Mouse (Mus musculus) hindbrain, embryonic 10.5 days (tissue): ENCODE results near the gene Lmna. TPM values are rescaled to one million over a fixed set of nuclear protein-coding genes. Genes with fewer than 3 reads are reported as not detected.

Source experiments
- DNase-seq: peaks from one replicate; pipeline ENCODE4 v3.0.0-alpha.2; 2017; ENCODE audit warnings: low spot score
- H3K27ac ChIP-seq: fragments of 300-500 bp; sonication (generic); 2 replicates; pipeline ENCODE4 v1.5.1; 2016; ENCODE audit warnings: mild to moderate bottlenecking, moderate library complexity
- H3K27me3 ChIP-seq: fragments of 300-500 bp; sonication (generic); 2 replicates; pipeline ENCODE4 v1.6.1; 2016; ENCODE audit warnings: mild to moderate bottlenecking; ENCODE audit not compliant: poor library complexity, insufficient read depth, severe bottlenecking
- H3K36me3 ChIP-seq: fragments of 300-500 bp; sonication (generic); 2 replicates; pipeline ENCODE4 v1.6.1; 2016; ENCODE audit warnings: mild to moderate bottlenecking, moderate library complexity
- H3K4me1 ChIP-seq: fragments of 300-500 bp; sonication (generic); replicated peaks from 2 replicates; pipeline ENCODE4 v1.6.1; 2016; ENCODE audit warnings: mild to moderate bottlenecking
- H3K4me3 ChIP-seq: fragments of 300-500 bp; sonication (generic); 2 replicates; pipeline ENCODE4 v1.5.1; 2016; ENCODE audit warnings: mild to moderate bottlenecking, moderate library complexity
- H3K9me3 ChIP-seq: fragments of 300-500 bp; sonication (generic); 2 replicates; pipeline ENCODE4 v1.6.1; 2016; ENCODE audit warnings: mild to moderate bottlenecking, moderate library complexity
- WGBS: fragments of 180-500 bp; shearing (Covaris S2); methylation state at CpG from one replicate; pipeline ENCODE4 v1.1.7; 2016; 5-methylcytosine and 5-hydroxymethylcytosine counted together
- polyA plus RNA-seq: library from polyadenylated mRNA; unstranded; fragments of >200 nt; fragmentation: Nextera tagmentation; extraction: Ambion mirVana; gene quantifications from 2 replicates; pipeline ENCODE4 v1.2.1, GENCODE M21; 2016

The Lmna gene
- polyA plus RNA-seq, 1 experiment from 2014 or later = 24.0 TPM

- H3K4me3 ChIP-seq = no peak overlapping the region
- WGBS = 66% methylated on average over 8 of the region's 8 CpGs
- peaks cover 32% of the 10 kb centered on the region for H3K4me1 ChIP-seq
- no peaks in the 10 kb centered on the region for H3K9me3 ChIP-seq
- H3K36me3 ChIP-seq = no peaks in the 10 kb centered on the region
- DNase-seq = no peak
- H3K27me3 ChIP-seq = peaks cover 63% of the 10 kb centered on the region
- no peak overlapping the region for H3K27ac ChIP-seq
Measured at GRCm38 (mm10) chr3:88481372-88482040, 28.2 kb downstream of the Lmna start.

- Histone ChIP-seq H3K9me3 (no peaks in the 10 kb centered on the region), H3K4me3 (no peak overlapping the region), H3K27ac (no peak overlapping the region), H3K4me1 (peaks cover 32% of the 10 kb centered on the region), H3K36me3 (no peaks in the 10 kb centered on the region), H3K27me3 (peaks cover 55% of the 10 kb centered on the region)
- no peak for DNase-seq
- 85% methylated on average over 5 of the region's 5 CpGs for WGBS
Measured at GRCm38 (mm10) chr3:88480679-88481078, 29.1 kb downstream of the Lmna start.

GRCm38 (mm10) chr3:88479828-88480227 lies 29.9 kb downstream of the Lmna start:
- no peaks in the 10 kb centered on the region for H3K9me3 ChIP-seq
- DNase-seq = no peak
- H3K4me3 ChIP-seq = no peak overlapping the region
- H3K4me1 ChIP-seq = peaks cover 29% of the 10 kb centered on the region
- no peak overlapping the region for H3K27ac ChIP-seq
- 81% methylated on average over 4 of the region's 4 CpGs for WGBS
- no peaks in the 10 kb centered on the region for H3K36me3 ChIP-seq
- H3K27me3 ChIP-seq = peaks cover 46% of the 10 kb centered on the region

GRCm38 (mm10) chr3:88479163-88479562 lies 30.6 kb downstream of the Lmna start:
- Histone ChIP-seq H3K9me3 (no peaks in the 10 kb centered on the region), H3K27me3 (peaks cover 40% of the 10 kb centered on the region), H3K4me1 (peaks cover 23% of the 10 kb centered on the region), H3K4me3 (no peak overlapping the region), H3K36me3 (no peaks in the 10 kb centered on the region), H3K27ac (no peak overlapping the region)
- DNase-seq = no peak
- WGBS = 60% methylated on average over 3 of the region's 3 CpGs

GRCm38 (mm10) chr3:88477735-88478134 lies 32.0 kb downstream of the Lmna start:
- Histone ChIP-seq H3K4me3 (no peak overlapping the region), H3K36me3 (no peaks in the 10 kb centered on the region), H3K4me1 (peaks cover 23% of the 10 kb centered on the region), H3K9me3 (no peaks in the 10 kb centered on the region), H3K27me3 (peaks cover 26% of the 10 kb centered on the region), H3K27ac (no peak overlapping the region)
- DNase-seq = peak; percentile 85
- WGBS = 3% methylated on average over 8 of the region's 8 CpGs

- Histone ChIP-seq H3K4me3 (no peak overlapping the region), H3K27me3 (peaks cover 13% of the 10 kb centered on the region), H3K4me1 (peaks cover 15% of the 10 kb centered on the region), H3K9me3 (no peaks in the 10 kb centered on the region), H3K27ac (no peak overlapping the region), H3K36me3 (no peaks in the 10 kb centered on the region)
- 71% methylated on average over 6 of the region's 6 CpGs for WGBS
- no peak for DNase-seq
Measured at GRCm38 (mm10) chr3:88476403-88476802, 33.4 kb downstream of the Lmna start.

GRCm38 (mm10) chr3:88473571-88473970 lies 36.2 kb downstream of the Lmna start:
- H3K36me3 ChIP-seq = no peaks in the 10 kb centered on the region
- peaks cover 13% of the 10 kb centered on the region for H3K4me1 ChIP-seq
- H3K27me3 ChIP-seq = no peaks in the 10 kb centered on the region
- no peak for DNase-seq
- 93% methylated on average over 1 of the region's 1 CpGs for WGBS
- no peaks in the 10 kb centered on the region for H3K9me3 ChIP-seq
- H3K27ac ChIP-seq = no peak overlapping the region
- no peak overlapping the region for H3K4me3 ChIP-seq

GRCm38 (mm10) chr3:88473020-88473419 lies 36.7 kb downstream of the Lmna start:
- DNase-seq = peak; percentile 55
- peak overlapping the region; percentile 6; the same call in 1 of the 2 replicates for H3K27ac ChIP-seq

GRCm38 (mm10) chr3:88470943-88471479 lies 38.7 kb downstream of the Lmna start:
- no peaks in the 10 kb centered on the region for H3K9me3 ChIP-seq
- no peaks in the 10 kb centered on the region for H3K36me3 ChIP-seq
- peaks cover 10% of the 10 kb centered on the region; the same call in 1 of the 2 replicates for H3K27me3 ChIP-seq
- H3K27ac ChIP-seq = no peak overlapping the region
- no peak for DNase-seq
- no peak overlapping the region for H3K4me3 ChIP-seq
- 64% methylated on average over 10 of the region's 10 CpGs for WGBS
- H3K4me1 ChIP-seq = peaks cover 13% of the 10 kb centered on the region

More at GRCm38 (mm10) chr3:88473020-88473419, 36.7 kb downstream of the Lmna start:
- Histone ChIP-seq H3K27me3 (0 out of 2 replicates have a peak, but pooled peaks cover 2% of the 10 kb centered on the region), H3K36me3 (no peaks in the 10 kb centered on the region), H3K4me1 (peaks cover 13% of the 10 kb centered on the region), H3K4me3 (no peak overlapping the region), H3K9me3 (no peaks in the 10 kb centered on the region)
- whole genome bisulfite sequencing = 41% methylated on average over 5 of the region's 5 CpGs

GRCm38 (mm10) chr3:88469466-88469865 lies 40.3 kb downstream of the Lmna start:
- DNase-seq = no peak
- Histone ChIP-seq H3K27ac (no peak overlapping the region), H3K27me3 (peaks cover 10% of the 10 kb centered on the region; the same call in 1 of the 2 replicates), H3K4me1 (peaks cover 13% of the 10 kb centered on the region), H3K4me3 (no peak overlapping the region), H3K9me3 (no peaks in the 10 kb centered on the region), H3K36me3 (no peaks in the 10 kb centered on the region)
- WGBS = 82% methylated on average over 2 of the region's 2 CpGs

- H3K27me3 ChIP-seq = peaks cover 10% of the 10 kb centered on the region; the same call in 1 of the 2 replicates
- H3K36me3 ChIP-seq = no peaks in the 10 kb centered on the region
- DNase-seq = peak; percentile 88
- H3K4me3 ChIP-seq = peak overlapping the region; percentile 4; the same call in 1 of the 2 replicates
- H3K4me1 ChIP-seq = peaks cover 5% of the 10 kb centered on the region; the same call in 1 of the 2 replicates
- WGBS = 31% methylated on average over 16 of the region's 16 CpGs
- no peaks in the 10 kb centered on the region for H3K9me3 ChIP-seq
- no peak overlapping the region for H3K27ac ChIP-seq
Measured at GRCm38 (mm10) chr3:88467116-88467824, 42.5 kb downstream of the Lmna start.

GRCm38 (mm10) chr3:88465127-88465526 lies 44.6 kb downstream of the Lmna start:
- H3K9me3 ChIP-seq = no peaks in the 10 kb centered on the region
- WGBS = 79% methylated on average over 2 of the region's 2 CpGs
- no peak overlapping the region for H3K4me3 ChIP-seq
- no peak for DNase-seq
- H3K27ac ChIP-seq = no peak overlapping the region
- no peaks in the 10 kb centered on the region for H3K36me3 ChIP-seq
- peaks cover 25% of the 10 kb centered on the region for H3K27me3 ChIP-seq
- peaks cover 16% of the 10 kb centered on the region for H3K4me1 ChIP-seq

- DNase-seq = no peak
- no peaks in the 10 kb centered on the region for H3K9me3 ChIP-seq
- no peaks in the 10 kb centered on the region for H3K36me3 ChIP-seq
- peaks cover 21% of the 10 kb centered on the region for H3K4me1 ChIP-seq
- H3K4me3 ChIP-seq = no peak overlapping the region
- no peak overlapping the region for H3K27ac ChIP-seq
- peaks cover 32% of the 10 kb centered on the region for H3K27me3 ChIP-seq
- 58% methylated on average over 3 of the region's 3 CpGs for WGBS
Measured at GRCm38 (mm10) chr3:88464425-88464824, 45.3 kb downstream of the Lmna start.
